Mouse (Mus musculus) heart, postnatal 4 days (tissue): ENCODE results near the gene Pradc1. TPM values are rescaled to one million over a fixed set of nuclear protein-coding genes. Genes with fewer than 3 reads are reported as not detected.

ENCODE experiments used
- DNase-seq: peaks from one replicate; pipeline ENCODE4 v3.0.0; 2021
- total RNA-seq, 2 experiments: library from RNA; stranded (reverse); gene quantifications; 2 replicates each; pipeline ENCODE4 v1.2.3; 2021

Pradc1 gene
- 10 to 100 TPM; 25.7 to 29.2 TPM for total RNA-seq

DNA sequence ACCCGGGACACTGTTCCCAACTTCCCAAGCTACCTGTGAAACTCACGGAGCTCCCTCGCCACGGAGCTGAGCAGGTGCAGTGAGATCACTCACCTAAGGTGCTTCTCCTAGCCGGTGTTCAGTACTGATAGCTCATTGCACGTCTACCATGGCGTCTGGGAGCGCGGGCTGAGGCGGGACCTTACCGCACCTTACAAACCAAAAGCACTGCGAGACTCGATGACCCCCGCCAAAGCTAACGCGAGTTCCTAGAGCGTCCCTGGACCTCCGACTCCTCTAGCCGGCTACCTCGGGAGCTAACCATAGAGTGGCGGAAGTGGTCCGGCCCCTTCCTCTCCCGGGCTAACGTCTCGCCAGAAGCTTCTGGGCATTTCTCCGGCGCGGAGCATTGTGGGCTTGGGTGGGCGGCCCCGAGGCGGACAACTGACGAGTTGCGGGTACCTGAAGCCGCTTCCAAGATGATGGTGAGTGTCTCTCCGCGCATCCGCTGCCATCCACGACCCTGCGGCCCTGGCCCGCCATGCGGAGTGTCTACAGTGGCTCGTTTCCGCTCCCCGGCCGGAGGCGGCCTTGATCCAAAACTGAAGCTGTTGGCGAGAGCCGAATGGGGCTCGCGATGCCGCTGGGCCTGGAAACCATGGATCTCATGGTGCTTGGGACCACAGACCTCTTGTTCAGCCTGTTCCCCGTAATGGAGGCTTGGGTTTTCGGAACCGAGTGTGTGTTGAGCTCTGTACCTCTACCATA is at the start of gene Pradc1:
Gene Pradc1, minus strand, starts transcription at position 307 of the 747 bp plus-strand sequence.
- peak; percentile 97 for DNase-seq

- no peak for DNase-seq
These were observed 48.6 kb upstream of the Pradc1 start for GRCm38 (mm10) chr6:85500416-85500815.

DNA sequence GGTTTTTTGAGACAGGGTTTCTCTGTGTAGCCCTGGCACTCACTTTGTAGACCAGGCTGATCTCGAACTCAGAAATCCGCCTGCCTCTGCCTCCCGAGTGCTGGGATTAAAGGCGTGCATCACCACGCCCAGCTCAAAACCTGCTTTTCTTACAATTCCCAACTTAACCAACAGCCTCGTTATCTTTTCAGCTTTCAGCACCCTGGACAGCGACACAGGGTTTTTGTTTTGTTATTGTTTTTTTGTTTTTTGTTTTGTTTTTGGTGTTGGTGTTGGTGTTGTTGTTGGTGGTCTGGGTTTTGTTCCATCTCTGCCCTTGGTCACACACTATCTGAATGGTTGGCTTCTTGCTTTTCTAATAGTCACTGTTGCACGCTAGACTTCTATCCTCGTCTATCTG is 46.4 kb upstream of the Pradc1 start:
- peak; percentile 26 for DNase-seq

DNA sequence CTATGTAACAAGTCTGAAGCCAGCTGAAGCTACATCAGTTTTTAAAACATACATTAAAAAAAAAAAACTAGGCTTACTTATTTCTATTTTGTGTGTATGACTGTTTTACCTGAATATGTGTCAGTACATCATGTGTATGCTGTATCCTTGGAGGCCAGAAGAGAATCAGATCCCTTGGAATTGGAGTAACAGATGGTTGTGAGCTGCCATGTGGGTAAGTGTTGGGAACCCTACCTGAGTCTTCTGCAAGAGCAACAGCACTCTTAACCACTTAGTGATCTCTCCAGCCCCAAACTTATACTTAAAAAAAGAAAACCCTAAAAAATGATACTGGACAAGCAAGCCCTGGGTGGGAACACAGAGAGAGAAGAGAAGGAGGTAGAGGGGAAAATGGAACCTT is 45.2 kb upstream of the Pradc1 start:
- DNase-seq: no peak

GRCm38 (mm10) chr6:85491606-85492005 is 39.8 kb upstream of the Pradc1 start:
- no peak for DNase-seq

DNA sequence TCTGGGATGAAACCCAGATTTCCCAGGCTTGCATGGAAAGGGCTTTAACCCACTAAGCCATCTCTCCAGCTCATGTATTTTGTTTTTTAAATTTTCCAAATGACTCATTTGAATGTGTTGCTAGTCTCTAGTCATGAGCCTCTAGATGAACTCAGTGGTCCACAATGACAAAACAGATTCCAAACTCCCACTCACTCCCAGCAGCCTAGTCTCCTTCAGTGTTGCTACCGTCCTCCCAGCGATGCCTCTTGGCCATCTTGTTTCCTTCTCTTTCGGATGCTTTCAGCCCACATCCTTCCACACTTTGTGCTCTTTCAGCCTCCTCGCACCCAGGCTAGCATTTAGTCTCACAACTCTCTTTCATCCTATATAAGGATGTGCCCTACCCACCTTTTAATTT is 38.5 kb upstream of the Pradc1 start:
- DNase-seq: no peak

DNA sequence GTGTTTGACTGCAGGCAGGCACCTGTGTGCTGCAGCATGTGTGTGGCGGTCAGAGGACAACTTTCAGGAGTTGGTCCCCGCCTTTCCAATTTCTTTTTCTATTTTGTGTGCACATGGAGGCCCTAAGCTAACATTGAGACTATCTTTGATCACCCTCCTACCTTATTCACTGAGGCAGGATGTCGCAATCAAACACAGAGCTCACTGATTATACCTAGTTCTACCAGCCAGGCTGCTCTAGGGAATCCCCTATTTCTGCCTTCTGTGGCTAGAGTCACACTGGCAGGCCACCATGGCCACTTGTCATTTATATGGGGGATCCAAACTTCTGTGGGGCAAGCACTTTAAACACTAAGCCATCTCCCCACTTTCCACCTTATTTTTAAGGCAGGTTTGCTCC is 37.9 kb upstream of the Pradc1 start:
- DNase-seq: no peak

DNA sequence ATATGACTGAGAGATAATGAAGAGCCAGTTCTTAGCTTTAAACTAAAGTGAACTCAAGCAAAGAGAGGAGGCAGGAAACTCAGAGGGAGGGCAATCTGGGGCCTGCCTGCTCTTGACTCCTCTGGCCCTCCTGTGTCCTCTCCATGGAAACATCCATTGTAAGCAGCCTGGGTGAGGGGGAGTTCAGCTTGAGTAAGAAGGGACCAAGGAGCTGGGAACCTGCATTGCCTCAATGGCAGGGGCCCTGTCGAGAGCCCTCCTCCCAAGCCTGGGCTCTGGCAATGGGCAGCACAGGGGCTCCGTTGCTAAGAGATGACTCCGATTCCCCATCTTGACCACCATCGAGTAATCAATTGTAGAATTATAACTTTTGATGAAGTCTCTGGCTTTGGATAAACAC is 36.7 kb upstream of the Pradc1 start:
- no peak for DNase-seq

DNA sequence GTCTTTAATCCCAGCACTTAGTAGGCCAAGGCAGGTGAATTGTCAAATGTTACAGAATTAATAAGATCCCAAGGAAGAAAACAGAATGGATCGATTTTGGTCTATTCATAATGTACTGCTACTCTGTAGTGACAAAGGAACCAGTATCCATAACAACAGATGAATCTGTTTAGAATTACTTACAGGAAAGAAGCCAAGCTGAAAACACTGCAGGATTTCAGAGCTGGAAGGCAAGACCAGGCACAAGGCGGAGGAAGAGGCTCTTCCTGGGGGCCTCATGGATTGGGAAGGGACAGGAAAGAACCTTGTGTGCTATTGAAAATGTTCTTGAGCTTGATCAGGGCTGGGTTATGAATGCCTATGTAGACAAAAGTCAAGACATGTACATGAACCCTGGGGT is 34.0 kb upstream of the Pradc1 start:
- no peak for DNase-seq

- no peak for DNase-seq
These were observed 32.3 kb upstream of the Pradc1 start for GRCm38 (mm10) chr6:85483843-85484721.

- no peak for DNase-seq
These were observed 28.9 kb upstream of the Pradc1 start for GRCm38 (mm10) chr6:85480685-85481084.

- DNase-seq: no peak
These were observed 28.2 kb upstream of the Pradc1 start for GRCm38 (mm10) chr6:85479979-85480378.

DNA sequence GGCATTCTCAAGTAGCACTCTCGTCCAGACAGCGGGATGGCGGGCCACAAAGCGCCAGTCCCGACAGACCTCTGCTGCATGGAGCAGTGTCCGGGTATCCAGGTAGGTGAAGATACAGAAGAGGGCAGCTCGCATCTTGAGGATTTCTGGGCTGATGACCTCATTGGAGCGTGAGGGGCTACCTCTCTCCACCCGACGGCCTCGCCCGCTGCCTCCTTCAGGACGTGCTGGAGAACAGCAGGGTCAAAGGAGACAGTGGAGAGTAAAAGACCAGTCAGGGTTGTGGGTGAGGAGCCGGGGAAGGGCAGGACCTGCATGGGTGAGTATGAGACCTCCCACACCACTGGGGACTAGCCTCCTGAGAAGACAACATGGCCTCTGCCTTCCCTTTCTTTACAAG is 26.6 kb upstream of the Pradc1 start:
- no peak for DNase-seq

DNA sequence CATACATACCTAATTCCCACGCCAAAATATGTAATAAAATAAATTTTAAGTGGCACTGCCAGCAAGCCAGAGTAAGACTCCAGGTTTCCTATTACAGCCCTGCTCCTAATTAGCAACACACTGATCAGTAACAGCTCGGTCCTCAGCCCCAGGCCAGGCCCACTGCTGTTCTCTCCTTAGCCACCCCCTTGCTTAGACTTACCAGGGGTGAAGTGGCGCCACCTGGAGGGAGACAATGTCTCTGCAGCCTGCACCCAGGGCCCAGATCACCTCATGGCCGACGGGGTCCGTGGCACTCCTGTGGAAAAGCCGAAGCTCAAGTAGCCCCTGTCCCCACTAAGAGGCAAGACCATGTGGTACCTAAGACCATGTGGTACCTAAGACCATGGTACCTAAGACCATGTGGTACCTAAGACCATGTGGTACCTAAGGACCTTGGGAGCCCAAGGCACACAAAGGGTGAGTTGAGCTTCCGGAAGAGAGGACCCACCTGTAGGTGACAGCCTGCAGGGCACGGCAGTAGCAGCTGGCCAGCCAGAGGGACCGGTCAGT is 25.7 kb upstream of the Pradc1 start:
- no peak for DNase-seq

GRCm38 (mm10) chr6:85475581-85475980 is 23.8 kb upstream of the Pradc1 start:
- DNase-seq: no peak

GRCm38 (mm10) chr6:85472542-85472941 is 20.8 kb upstream of the Pradc1 start:
- no peak for DNase-seq

DNA sequence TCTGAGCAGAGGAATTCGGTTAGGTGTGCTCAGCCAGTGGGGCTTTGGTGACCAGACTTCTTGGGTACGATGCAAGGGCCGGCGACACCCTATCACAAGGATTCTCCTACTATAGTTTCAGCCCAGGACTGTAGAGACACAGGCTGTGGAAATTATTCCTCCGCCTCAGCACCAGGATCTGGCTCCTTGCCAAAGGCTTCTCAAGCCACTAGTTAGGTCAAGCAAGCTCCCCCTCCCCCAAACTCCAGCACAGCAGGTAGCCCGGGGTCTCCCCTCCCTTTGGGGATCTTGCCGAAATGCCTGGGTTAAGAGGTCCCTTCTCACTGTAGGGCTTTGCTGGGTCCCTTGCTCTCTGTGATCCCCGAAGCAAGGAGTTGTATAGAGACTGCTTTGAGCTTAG is 20.2 kb upstream of the Pradc1 start:
- no peak for DNase-seq

DNA sequence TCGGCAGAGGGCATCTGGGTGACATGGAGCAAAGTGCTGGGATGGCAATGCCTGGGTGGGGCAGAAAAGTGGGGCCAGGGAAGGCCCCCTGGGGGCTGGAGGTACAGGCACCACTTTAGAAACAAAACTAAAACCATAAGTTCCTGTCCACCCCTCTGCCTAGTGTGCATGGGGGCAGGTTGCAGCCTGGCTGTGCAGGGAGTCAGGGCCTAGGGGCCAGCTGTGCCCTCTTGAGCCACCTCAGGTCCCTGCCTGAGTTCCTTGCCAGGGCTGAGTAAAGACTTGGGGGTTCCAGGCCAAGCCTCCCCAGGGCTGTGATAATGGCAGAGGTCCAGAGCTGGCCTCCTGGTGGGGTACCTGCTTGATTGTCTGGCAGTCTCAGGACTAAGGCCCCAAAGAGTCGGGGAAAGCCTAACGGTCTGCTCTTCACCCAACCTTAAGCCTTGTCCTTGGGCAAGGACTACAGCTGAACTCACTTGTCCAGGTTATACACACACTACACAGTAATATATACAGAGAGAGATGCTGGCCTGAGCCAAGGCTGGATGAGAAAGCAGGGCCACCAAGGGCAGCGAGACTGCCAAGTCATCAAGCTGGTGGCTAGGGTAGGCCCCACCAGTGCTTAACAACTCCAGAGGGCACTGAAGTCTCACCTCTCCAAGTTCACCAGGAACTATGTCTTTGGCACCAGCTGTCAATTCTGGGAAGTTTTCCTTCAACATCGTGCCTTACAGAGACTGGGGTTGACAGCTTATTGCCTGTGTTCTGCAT is 18.1 kb upstream of the Pradc1 start:
- DNase-seq: no peak

DNA sequence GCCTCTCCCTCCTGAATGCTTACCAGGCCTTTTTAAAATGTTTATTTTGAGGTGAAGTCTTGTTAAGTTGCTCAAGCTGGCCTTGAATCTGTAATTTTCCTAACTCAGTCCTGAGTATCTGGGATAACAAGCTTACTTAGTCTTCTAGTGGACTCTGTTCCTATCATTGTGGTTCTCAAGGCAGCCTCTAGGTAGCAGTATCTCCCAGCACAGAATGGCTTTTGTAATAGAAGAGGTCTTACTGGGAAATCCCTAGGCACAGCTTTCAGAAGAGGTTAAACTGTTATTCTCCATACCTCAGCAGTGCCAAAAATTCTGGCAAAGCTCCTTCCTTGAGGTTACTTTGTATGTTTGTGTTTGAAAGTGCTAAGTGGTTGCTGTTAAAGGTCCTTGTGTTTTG is 13.6 kb upstream of the Pradc1 start:
- no peak for DNase-seq

DNA sequence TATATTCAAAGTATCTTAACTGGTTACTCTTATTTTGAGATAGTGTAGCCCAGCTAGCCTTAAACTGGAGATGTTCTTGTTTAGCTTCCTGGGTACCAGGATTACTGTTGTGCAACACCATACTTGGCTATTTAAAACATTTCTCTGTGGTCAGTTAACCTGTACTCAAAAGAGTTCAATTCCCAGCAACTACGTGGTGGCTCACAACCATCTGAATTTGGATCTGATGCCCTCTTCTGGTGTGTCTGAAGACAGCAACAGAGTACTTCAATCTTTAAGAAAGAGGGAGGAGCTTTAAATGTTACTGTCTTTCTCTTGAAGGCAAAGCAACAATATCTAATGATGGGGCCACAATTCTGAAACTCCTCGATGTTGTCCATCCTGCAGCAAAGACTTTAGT is 7.9 kb upstream of the Pradc1 start:
- no peak for DNase-seq

GRCm38 (mm10) chr6:85452816-85453215 is 1.0 kb upstream of the Pradc1 start:
- no peak for DNase-seq

DNA sequence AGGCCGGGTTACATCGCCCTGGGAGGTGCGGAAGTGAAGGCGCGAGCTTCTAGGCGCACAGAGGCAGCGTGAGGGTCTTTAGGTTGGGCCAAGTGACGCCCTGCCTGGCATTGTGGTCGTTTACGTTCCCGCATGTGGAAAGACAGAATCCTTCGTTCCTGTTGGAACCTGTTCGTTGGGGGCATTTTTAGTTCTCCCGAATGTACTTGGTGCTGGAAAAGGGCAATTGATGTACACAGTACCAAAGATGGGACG is 568 bp upstream of the Pradc1 start:
- DNase-seq: no peak
